Mouse (Mus musculus): ENCODE measurements around the gene Mast4. TPM values are rescaled to one million over a fixed set of nuclear protein-coding genes. Genes with fewer than 3 reads are reported as not detected.
A peak's percentile ranks its signal among the peaks of the same experiment; 100 is the strongest.

The Mast4 gene
- polyA plus RNA-seq, 1 experiment from 2014 or later, result 45.4 TPM

GRCm38 (mm10) chr13:103015131-103015750 is 319.1 kb downstream of the Mast4 start:
- Histone ChIP-seq H3K4me3 (ENCODE audit: low read depth, low read length) (no peak overlapping the region), H3K9me3 (replicated peaks; ENCODE audit: control insufficient read depth, low read length) (no peaks in the 10 kb centered on the region), H3K4me1 (ENCODE audit: control insufficient read depth, insufficient read depth, low read length) (0 out of 2 replicates have a peak, but pooled peaks cover 2% of the 10 kb centered on the region), H3K4me2 (no peak overlapping the region), H3K27me3 (ENCODE audit: control insufficient read depth, insufficient read depth, low read length) (no peaks in the 10 kb centered on the region), H3K36me3 (ENCODE audit: control insufficient read depth, insufficient read depth, low read length) (no peaks in the 10 kb centered on the region), H3K9ac (ENCODE audit: low read depth, low read length) (no peak overlapping the region), H3K27ac (ENCODE audit: low read depth, low read length) (no peak overlapping the region)
- no peak for ATAC-seq (replicated peaks; ENCODE audit: insufficient number of reproducible peaks, low FRiP score, low TSS enrichment)
- 64% methylated on average over 3 of the region's 3 CpGs for WGBS (ENCODE audit: insufficient replicate concordance)

DNA sequence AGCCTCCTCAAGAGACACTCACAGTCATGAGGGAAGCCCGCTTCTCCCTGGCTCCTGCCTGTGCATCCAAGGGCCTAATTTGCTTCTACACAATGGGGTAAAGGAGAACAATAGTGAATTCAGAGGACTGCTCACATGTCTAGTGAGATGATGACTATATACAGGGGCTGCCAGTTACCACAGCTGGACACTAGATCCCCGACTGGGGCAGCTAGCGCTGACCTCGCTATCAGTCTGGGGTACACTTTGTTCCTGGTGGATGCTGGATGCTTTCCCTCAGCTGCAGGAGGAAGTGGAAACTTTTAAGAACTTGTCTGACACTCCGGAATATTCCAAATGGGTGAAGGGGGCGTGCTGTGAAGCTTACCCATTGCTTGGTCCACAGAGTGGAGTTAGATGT is 319.7 kb downstream of the Mast4 start:
- Histone ChIP-seq H3K27ac (ENCODE audit: low read depth, low read length) (0 out of 2 replicates have a peak overlapping the region, but pooled peaks have one; percentile 10), H3K9ac (ENCODE audit: low read depth, low read length) (no peak overlapping the region), H3K4me1 (ENCODE audit: control insufficient read depth, insufficient read depth, low read length) (0 out of 2 replicates have a peak, but pooled peaks cover 2% of the 10 kb centered on the region), H3K27me3 (ENCODE audit: control insufficient read depth, insufficient read depth, low read length) (no peaks in the 10 kb centered on the region), H3K4me3 (ENCODE audit: low read depth, low read length) (no peak overlapping the region), H3K9me3 (replicated peaks; ENCODE audit: control insufficient read depth, low read length) (no peaks in the 10 kb centered on the region), H3K36me3 (ENCODE audit: control insufficient read depth, insufficient read depth, low read length) (no peaks in the 10 kb centered on the region), H3K4me2 (no peak overlapping the region)
- ATAC-seq (replicated peaks; ENCODE audit: insufficient number of reproducible peaks, low FRiP score, low TSS enrichment), result no peak
- 66% methylated on average over 6 of the region's 6 CpGs for WGBS (ENCODE audit: insufficient replicate concordance)

- Histone ChIP-seq H3K4me1 (ENCODE audit: control insufficient read depth, insufficient read depth, low read length) (0 out of 2 replicates have a peak, but pooled peaks cover 2% of the 10 kb centered on the region), H3K27ac (ENCODE audit: low read depth, low read length) (0 out of 2 replicates have a peak overlapping the region, but pooled peaks have one; percentile 10), H3K4me3 (ENCODE audit: low read depth, low read length) (no peak overlapping the region), H3K9me3 (replicated peaks; ENCODE audit: control insufficient read depth, low read length) (no peaks in the 10 kb centered on the region), H3K4me2 (no peak overlapping the region), H3K9ac (ENCODE audit: low read depth, low read length) (no peak overlapping the region), H3K36me3 (ENCODE audit: control insufficient read depth, insufficient read depth, low read length) (no peaks in the 10 kb centered on the region), H3K27me3 (ENCODE audit: control insufficient read depth, insufficient read depth, low read length) (no peaks in the 10 kb centered on the region)
- ATAC-seq (replicated peaks; ENCODE audit: insufficient number of reproducible peaks, low FRiP score, low TSS enrichment), result no peak
- WGBS (ENCODE audit: insufficient replicate concordance), result 74% methylated on average over 1 of the region's 1 CpGs
Measured at GRCm38 (mm10) chr13:103014222-103014621, 320.1 kb downstream of the Mast4 start.

- Histone ChIP-seq H3K9me3 (replicated peaks; ENCODE audit: control insufficient read depth, low read length) (no peaks in the 10 kb centered on the region), H3K36me3 (ENCODE audit: control insufficient read depth, insufficient read depth, low read length) (no peaks in the 10 kb centered on the region), H3K27ac (ENCODE audit: low read depth, low read length) (no peak overlapping the region), H3K9ac (ENCODE audit: low read depth, low read length) (no peak overlapping the region), H3K4me3 (ENCODE audit: low read depth, low read length) (no peak overlapping the region), H3K4me2 (no peak overlapping the region), H3K4me1 (ENCODE audit: control insufficient read depth, insufficient read depth, low read length) (no peaks in the 10 kb centered on the region; the same call in 1 of the 2 replicates), H3K27me3 (ENCODE audit: control insufficient read depth, insufficient read depth, low read length) (no peaks in the 10 kb centered on the region)
- no peak for ATAC-seq (replicated peaks; ENCODE audit: insufficient number of reproducible peaks, low FRiP score, low TSS enrichment)
- WGBS (ENCODE audit: insufficient replicate concordance), result 80% methylated on average over 2 of the region's 2 CpGs
Measured at GRCm38 (mm10) chr13:103005227-103005626, 329.1 kb downstream of the Mast4 start.

GRCm38 (mm10) chr13:103001831-103002230 is 332.5 kb downstream of the Mast4 start:
- Histone ChIP-seq H3K27me3 (ENCODE audit: control insufficient read depth, insufficient read depth, low read length) (no peaks in the 10 kb centered on the region), H3K36me3 (ENCODE audit: control insufficient read depth, insufficient read depth, low read length) (no peaks in the 10 kb centered on the region), H3K27ac (ENCODE audit: low read depth, low read length) (no peak overlapping the region), H3K9ac (ENCODE audit: low read depth, low read length) (no peak overlapping the region), H3K4me3 (ENCODE audit: low read depth, low read length) (no peak overlapping the region), H3K9me3 (replicated peaks; ENCODE audit: control insufficient read depth, low read length) (no peaks in the 10 kb centered on the region), H3K4me1 (ENCODE audit: control insufficient read depth, insufficient read depth, low read length) (no peaks in the 10 kb centered on the region; the same call in 1 of the 2 replicates), H3K4me2 (no peak overlapping the region)
- no peak for ATAC-seq (replicated peaks; ENCODE audit: insufficient number of reproducible peaks, low FRiP score, low TSS enrichment)
- 94% methylated on average over 1 of the region's 1 CpGs for WGBS (ENCODE audit: insufficient replicate concordance)

DNA sequence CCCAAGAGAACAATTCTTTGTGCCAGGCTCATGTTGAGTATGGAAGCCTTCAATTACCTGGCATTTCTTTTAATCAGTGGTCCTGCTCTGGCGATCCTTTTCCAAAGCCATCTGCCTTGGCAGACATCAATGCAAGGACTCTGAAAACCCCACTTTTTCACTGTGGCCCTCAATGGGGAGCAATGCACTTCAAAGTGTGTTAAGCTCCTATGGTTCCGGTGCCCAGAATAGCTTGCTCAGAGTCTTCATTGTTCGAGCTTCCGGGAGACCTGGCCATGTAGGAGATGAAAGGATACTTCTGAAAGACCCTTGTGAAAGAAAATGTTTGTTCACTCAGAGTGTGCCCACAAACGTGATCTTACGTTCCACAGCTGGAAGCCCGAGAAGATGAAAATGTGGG is 333.4 kb downstream of the Mast4 start:
- ATAC-seq (replicated peaks; ENCODE audit: insufficient number of reproducible peaks, low FRiP score, low TSS enrichment), result no peak
- Histone ChIP-seq H3K27ac (ENCODE audit: low read depth, low read length) (no peak overlapping the region), H3K9ac (ENCODE audit: low read depth, low read length) (no peak overlapping the region), H3K4me2 (no peak overlapping the region), H3K4me3 (ENCODE audit: low read depth, low read length) (no peak overlapping the region), H3K4me1 (ENCODE audit: control insufficient read depth, insufficient read depth, low read length) (no peaks in the 10 kb centered on the region; the same call in 1 of the 2 replicates), H3K9me3 (replicated peaks; ENCODE audit: control insufficient read depth, low read length) (no peaks in the 10 kb centered on the region), H3K36me3 (ENCODE audit: control insufficient read depth, insufficient read depth, low read length) (no peaks in the 10 kb centered on the region), H3K27me3 (ENCODE audit: control insufficient read depth, insufficient read depth, low read length) (no peaks in the 10 kb centered on the region)
- 72% methylated on average over 7 of the region's 7 CpGs for WGBS (ENCODE audit: insufficient replicate concordance)

GRCm38 (mm10) chr13:102994098-102994497 is 340.2 kb downstream of the Mast4 start:
- no peak for ATAC-seq (replicated peaks; ENCODE audit: insufficient number of reproducible peaks, low FRiP score, low TSS enrichment)
- Histone ChIP-seq H3K4me2 (no peak overlapping the region), H3K4me1 (ENCODE audit: control insufficient read depth, insufficient read depth, low read length) (0 out of 2 replicates have a peak, but pooled peaks cover 2% of the 10 kb centered on the region), H3K36me3 (ENCODE audit: control insufficient read depth, insufficient read depth, low read length) (no peaks in the 10 kb centered on the region), H3K9me3 (replicated peaks; ENCODE audit: control insufficient read depth, low read length) (no peaks in the 10 kb centered on the region), H3K4me3 (ENCODE audit: low read depth, low read length) (no peak overlapping the region), H3K9ac (ENCODE audit: low read depth, low read length) (no peak overlapping the region), H3K27me3 (ENCODE audit: control insufficient read depth, insufficient read depth, low read length) (no peaks in the 10 kb centered on the region), H3K27ac (ENCODE audit: low read depth, low read length) (no peak overlapping the region)
- 77% methylated on average over 11 of the region's 11 CpGs for WGBS (ENCODE audit: insufficient replicate concordance)

- ATAC-seq (replicated peaks; ENCODE audit: insufficient number of reproducible peaks, low FRiP score, low TSS enrichment), result no peak
- Histone ChIP-seq H3K4me2 (no peak overlapping the region), H3K36me3 (ENCODE audit: control insufficient read depth, insufficient read depth, low read length) (no peaks in the 10 kb centered on the region), H3K4me1 (ENCODE audit: control insufficient read depth, insufficient read depth, low read length) (peaks cover 5% of the 10 kb centered on the region; the same call in 1 of the 2 replicates), H3K27me3 (ENCODE audit: control insufficient read depth, insufficient read depth, low read length) (no peaks in the 10 kb centered on the region), H3K9me3 (replicated peaks; ENCODE audit: control insufficient read depth, low read length) (no peaks in the 10 kb centered on the region), H3K4me3 (ENCODE audit: low read depth, low read length) (no peak overlapping the region), H3K9ac (ENCODE audit: low read depth, low read length) (no peak overlapping the region), H3K27ac (ENCODE audit: low read depth, low read length) (no peak overlapping the region)
- WGBS (ENCODE audit: insufficient replicate concordance), result 81% methylated on average over 7 of the region's 7 CpGs
Measured at GRCm38 (mm10) chr13:102992680-102993423, 341.4 kb downstream of the Mast4 start.
